Comparison of ENCODE assay signal across 15 mouse cellular contexts in the genomic region with DNA sequence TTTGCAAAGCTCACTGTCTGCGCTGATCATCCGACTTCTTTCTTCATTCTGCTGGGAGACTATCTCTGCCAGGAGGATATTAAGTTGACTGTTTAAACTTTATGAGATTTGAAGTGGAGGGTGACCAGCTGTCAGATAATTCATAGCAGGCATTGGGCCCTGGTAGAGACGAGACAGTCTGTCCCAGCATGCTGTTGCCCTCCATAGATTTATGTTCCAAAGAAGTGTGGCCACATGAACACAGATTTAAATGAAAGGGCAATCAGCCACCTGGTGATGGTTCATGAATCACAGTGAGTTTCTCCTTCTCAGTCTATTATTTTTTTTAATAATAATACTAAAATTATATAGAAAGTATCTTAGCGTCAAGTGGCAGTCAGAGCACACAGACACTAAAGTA.
"Had no signal": no experiment of that assay in that cellular context is flagged by ENCODE, and none has a peak within 500 bp of the region (broad histone marks: within the 10 kb centered on the region; RNA-seq: fewer than 3 reads in every experiment).

No protein-coding gene starts in this region.

- H3K4me2 ChIP-seq: lung, embryonic 14.5 days; midbrain, embryonic 12.5 days; neural tube, embryonic 12.5 days; stomach, embryonic 15.5 days had no signal

- H3K36me3 ChIP-seq: midbrain, embryonic 12.5 days; neural tube, embryonic 12.5 days; stomach, embryonic 15.5 days had no signal

- H3K27ac ChIP-seq: liver, embryonic 14.5 days; midbrain, embryonic 12.5 days; neural tube, embryonic 12.5 days; stomach, embryonic 15.5 days; stomach, postnatal 0 days had no signal

- DNase-seq: lung, adult 18-20 months; lung, postnatal 10 days; lung, postnatal 4 days; midbrain, embryonic 14.5 days; right cerebral cortex, postnatal 14 days; thymus, adult 2 months; thymus, postnatal 25 days; thymus, postnatal 4 days had no signal

- H3K9ac ChIP-seq: liver, embryonic 14.5 days; lung, embryonic 14.5 days; midbrain, embryonic 12.5 days; neural tube, embryonic 12.5 days; stomach, embryonic 15.5 days had no signal

- H3K9me3 ChIP-seq: midbrain, embryonic 12.5 days; neural tube, embryonic 12.5 days; stomach, embryonic 15.5 days had no signal

- ATAC-seq: midbrain, embryonic 16.5 days had no signal

- H3K27me3 ChIP-seq: midbrain, embryonic 12.5 days; neural tube, embryonic 12.5 days; stomach, embryonic 15.5 days had no signal

- H3K4me3 ChIP-seq: midbrain, embryonic 12.5 days; neural tube, embryonic 12.5 days; stomach, embryonic 15.5 days had no signal

- H3K4me1 ChIP-seq: stomach, embryonic 15.5 days had no signal
